Mouse (Mus musculus) MEL (cell line): ENCODE results near the gene Igsf6. TPM values are rescaled to one million over a fixed set of nuclear protein-coding genes. Genes with fewer than 3 reads are reported as not detected.

Source experiments
- DNase-seq: peaks from one replicate; pipeline ENCODE4 v3.0.0; 2011; ENCODE audit warnings: low read depth, low spot score
- H3K27ac ChIP-seq: 2 replicates; pipeline ENCODE4 v1.5.1; 2012; ENCODE audit warnings: low read depth, mild to moderate bottlenecking, control low read depth, low read length, moderate library complexity; ENCODE audit not compliant: control insufficient read depth
- H3K27me3 ChIP-seq, 2 experiments: fragments of 150-350 bp in 1 of 2; sonication (generic) in 1 of 2; 2 replicates each; pipeline ENCODE4 v1.6.1; 2012; ENCODE audit warnings: low read length in 2 of 2, mild to moderate bottlenecking in 2 of 2, improper control_type of control experiment in 1 of 2, moderate library complexity in 1 of 2; ENCODE audit not compliant: insufficient read depth in 2 of 2, control insufficient read depth in 1 of 2
- H3K36me3 ChIP-seq, 2 experiments: 2 replicates each; pipeline ENCODE4 v1.6.1; 2012 to 2014; ENCODE audit warnings: low read length in 2 of 2, improper control_type of control experiment in 1 of 2, inconsistent platforms in 1 of 2, mild to moderate bottlenecking in 1 of 2; ENCODE audit not compliant: insufficient read depth in 2 of 2, control insufficient read depth in 1 of 2
- H3K4me1 ChIP-seq, 2 experiments: fragments of 150-350 bp in 1 of 2; sonication (generic) in 1 of 2; 2 replicates each; pipeline ENCODE4 v1.6.1; 2012; ENCODE audit warnings: low read length in 2 of 2, improper control_type of control experiment in 1 of 2, mild to moderate bottlenecking in 1 of 2; ENCODE audit not compliant: insufficient read depth in 2 of 2, control insufficient read depth in 1 of 2
- H3K4me3 ChIP-seq, 2 experiments: fragments of 150-350 bp in 1 of 2; sonication (generic) in 1 of 2; 2 replicates each; pipeline ENCODE4 v1.5.1; 2012; ENCODE audit warnings: low read depth in 2 of 2, low read length in 2 of 2, mild to moderate bottlenecking in 2 of 2, moderate library complexity in 2 of 2, control low read depth in 1 of 2, improper control_type of control experiment in 1 of 2; ENCODE audit not compliant: control insufficient read depth in 1 of 2, insufficient read depth in 1 of 2
- H3K79me2 ChIP-seq: 2 replicates; pipeline ENCODE4 v1.6.1; 2012; ENCODE audit warnings: mild to moderate bottlenecking, low read length, moderate library complexity; ENCODE audit not compliant: control insufficient read depth, poor library complexity, insufficient read depth
- H3K9ac ChIP-seq: 2 replicates; pipeline ENCODE4 v1.6.1; 2012; ENCODE audit warnings: low read depth, mild to moderate bottlenecking, control low read depth, low read length, moderate library complexity; ENCODE audit not compliant: control insufficient read depth, poor library complexity, severe bottlenecking
- H3K9me3 ChIP-seq: fragments of 150-350 bp; sonication (generic); replicated peaks from 2 replicates; pipeline ENCODE4 v1.6.1; 2012; ENCODE audit warnings: mild to moderate bottlenecking, low read length, improper control_type of control experiment, moderate library complexity; ENCODE audit not compliant: insufficient read depth
- BHLHE40 ChIP-seq: IDR thresholded peaks from 2 replicates; pipeline ENCODE4 v1.6.1; 2012; ENCODE audit warnings: low read depth, mild to moderate bottlenecking, inconsistent platforms, low read length, improper control_type of control experiment, borderline replicate concordance
- CHD1 ChIP-seq: IDR thresholded peaks from 2 replicates; pipeline ENCODE4 v1.6.1; 2012; ENCODE audit warnings: low read depth, mild to moderate bottlenecking, inconsistent platforms, low read length, improper control_type of control experiment
- CHD2 ChIP-seq: IDR thresholded peaks from 2 replicates; pipeline ENCODE4 v1.6.1; 2011; ENCODE audit warnings: low read length, improper control_type of control experiment
- E2F4 ChIP-seq: IDR thresholded peaks from 2 replicates; pipeline ENCODE4 v1.6.1; 2011; ENCODE audit warnings: low read depth, low read length, improper control_type of control experiment, borderline replicate concordance
- ELF1 ChIP-seq: IDR thresholded peaks from 2 replicates; pipeline ENCODE4 v1.6.1; 2014; ENCODE audit warnings: low read depth, mild to moderate bottlenecking, inconsistent platforms, low read length, improper control_type of control experiment, moderate library complexity
- EP300 ChIP-seq, 2 experiments: IDR thresholded peaks; 2 replicates each; pipeline ENCODE4 v1.6.1; 2011; ENCODE audit warnings: improper control_type of control experiment in 2 of 2, low read length in 2 of 2, low read depth in 1 of 2, mild to moderate bottlenecking in 1 of 2
- GATA1 ChIP-seq: IDR thresholded peaks from 2 replicates; pipeline ENCODE4 v1.6.1; 2011; ENCODE audit warnings: low read depth, low read length, improper control_type of control experiment
- JUND ChIP-seq: IDR thresholded peaks from 2 replicates; pipeline ENCODE4 v1.6.1; 2011; ENCODE audit warnings: low read depth, mild to moderate bottlenecking, improper control_type of control experiment, low read length
- KAT2A ChIP-seq: conservative IDR thresholded peaks from 2 replicates; pipeline ENCODE4 v1.6.1; 2012; ENCODE audit warnings: low read depth, low read length, improper control_type of control experiment, inconsistent platforms
- MAFK ChIP-seq: IDR thresholded peaks from 2 replicates; pipeline ENCODE4 v1.6.1; 2011; ENCODE audit warnings: low read depth, mild to moderate bottlenecking, low read length, improper control_type of control experiment, borderline replicate concordance
- MAX ChIP-seq: IDR thresholded peaks from 2 replicates; pipeline ENCODE4 v1.6.1; 2011; ENCODE audit warnings: low read length, improper control_type of control experiment
- MEF2A ChIP-seq: IDR thresholded peaks from 2 replicates; pipeline ENCODE4 v1.6.1; 2014; ENCODE audit warnings: low read depth, mild to moderate bottlenecking, inconsistent platforms, low read length, improper control_type of control experiment; ENCODE audit not compliant: poor library complexity, insufficient replicate concordance, severe bottlenecking; ENCODE audit errors: extremely low read depth
- MXI1 ChIP-seq: IDR thresholded peaks from 2 replicates; pipeline ENCODE4 v1.6.1; 2011; ENCODE audit warnings: mild to moderate bottlenecking, low read depth, low read length, improper control_type of control experiment
- NELFE ChIP-seq: IDR thresholded peaks from 2 replicates; pipeline ENCODE4 v1.6.1; 2011; ENCODE audit warnings: low read depth, low read length, improper control_type of control experiment
- NRF1 ChIP-seq: IDR thresholded peaks from 2 replicates; pipeline ENCODE4 v1.6.1; 2014; ENCODE audit warnings: low read depth, mild to moderate bottlenecking, inconsistent platforms, low read length, improper control_type of control experiment, moderate library complexity; ENCODE audit not compliant: poor library complexity, insufficient read depth, severe bottlenecking
- POLR2AphosphoS2 ChIP-seq: IDR thresholded peaks from 2 replicates; pipeline ENCODE4 v1.6.1; 2011; ENCODE audit warnings: low read length, improper control_type of control experiment
- SIN3A ChIP-seq: IDR thresholded peaks from 2 replicates; pipeline ENCODE4 v1.6.1; 2012; ENCODE audit warnings: low read length, improper control_type of control experiment, inconsistent platforms
- TAL1 ChIP-seq: IDR thresholded peaks from 2 replicates; pipeline ENCODE4 v1.6.1; 2012; ENCODE audit warnings: mild to moderate bottlenecking, inconsistent platforms, low read length, moderate library complexity, mixed read lengths
- TBP ChIP-seq: IDR thresholded peaks from 2 replicates; pipeline ENCODE4 v1.8.0; 2011; ENCODE audit warnings: low read depth, low read length, improper control_type of control experiment
- TCF12 ChIP-seq: IDR thresholded peaks from 2 replicates; pipeline ENCODE4 v1.6.1; 2014; ENCODE audit warnings: low read depth, mild to moderate bottlenecking, inconsistent platforms, low read length, improper control_type of control experiment, moderate library complexity
- USF1 ChIP-seq: IDR thresholded peaks from 2 replicates; pipeline ENCODE4 v1.6.1; 2014; ENCODE audit warnings: low read depth, mild to moderate bottlenecking, inconsistent platforms, low read length, improper control_type of control experiment, moderate library complexity
- USF2 ChIP-seq, 2 experiments: IDR thresholded peaks; 2 replicates each; pipeline ENCODE4 v1.6.1; 2011 to 2012; ENCODE audit warnings: improper control_type of control experiment in 2 of 2, low read length in 2 of 2, borderline replicate concordance in 1 of 2, inconsistent platforms in 1 of 2, low read depth in 1 of 2, mild to moderate bottlenecking in 1 of 2; ENCODE audit not compliant: insufficient read depth in 1 of 2
- ZC3H11A ChIP-seq: IDR thresholded peaks from 2 replicates; pipeline ENCODE4 v1.6.1; 2012; ENCODE audit warnings: low read depth, mild to moderate bottlenecking, inconsistent platforms, low read length, improper control_type of control experiment
- ZKSCAN1 ChIP-seq: IDR thresholded peaks from 2 replicates; pipeline ENCODE4 v1.6.1; 2012; ENCODE audit warnings: low read depth, mild to moderate bottlenecking, inconsistent platforms, low read length, improper control_type of control experiment, moderate library complexity
- ZMIZ1 ChIP-seq: IDR thresholded peaks from 2 replicates; pipeline ENCODE4 v1.6.1; 2012; ENCODE audit warnings: low read depth, mild to moderate bottlenecking, inconsistent platforms, low read length, improper control_type of control experiment, moderate library complexity
- ZNF384 ChIP-seq: IDR thresholded peaks from 2 replicates; pipeline ENCODE4 v1.6.1; 2012; ENCODE audit warnings: low read depth, mild to moderate bottlenecking, inconsistent platforms, low read length, improper control_type of control experiment
- polyA plus RNA-seq, 2 experiments: library from polyadenylated mRNA; stranded (reverse) in 1 of 2; unstranded in 1 of 2; fragments of >175 nt in 1 of 2; fragments of >200 nt in 1 of 2; gene quantifications; 2 replicates each; pipeline versions ENCODE4 v1.2.1 to v1.2.4; 2012; ENCODE audit warnings: low replicate concordance in 2 of 2, low read depth in 1 of 2; ENCODE audit not compliant: insufficient read length in 2 of 2, insufficient read depth in 1 of 2, missing spikeins in 1 of 2
- total RNA-seq: library from RNA; depleted of rRNA; stranded (reverse); fragments of 300-350 nt; gene quantifications from 2 replicates; pipeline ENCODE4 v1.2.3, GENCODE M21; 2012

Igsf6 gene
- total and polyA plus RNA-seq, 3 experiments = 0.08 to 0.42 TPM; not detected in 1

DNA sequence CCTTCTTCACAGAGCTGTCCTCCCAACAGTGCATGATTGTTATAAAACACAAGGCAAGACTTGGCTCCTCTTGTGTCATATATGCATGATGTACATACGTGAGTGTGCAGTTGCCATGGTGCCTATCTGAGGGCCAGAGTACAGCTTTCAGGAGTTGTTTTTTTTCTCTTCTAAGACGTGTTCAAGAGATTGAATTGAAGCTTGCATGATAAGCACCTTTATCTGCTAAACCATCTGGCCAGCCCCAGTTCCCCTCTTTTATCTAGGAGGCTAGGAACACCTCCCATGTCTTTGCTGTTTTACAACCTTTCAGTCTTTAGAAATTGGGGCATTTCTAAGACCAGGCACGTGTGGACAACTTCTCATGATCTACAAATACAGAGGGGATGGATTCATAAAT lies 37.4 kb upstream of the Igsf6 start (continued):
- TF ChIP-seq EP300 (IDR thresholded peaks at IDR 0.05; ENCODE audit: low read depth in 1 of 2, low read length in 2 of 2) (peak; percentile 66 to 75), SIN3A (peak; percentile 31; the same call in 1 of the 2 replicates), CHD1 (no peak), ZKSCAN1 (no peak), POLR2AphosphoS2 (no peak), MEF2A (no peak), ZNF384 (peak; percentile 84), ZMIZ1 (no peak), USF2 (IDR thresholded peaks at IDR 0.05; ENCODE audit: borderline replicate concordance in 1 of 2, insufficient read depth in 1 of 2, low read depth in 1 of 2, low read length in 2 of 2) (no peak), BHLHE40 (peak; percentile 55; the same call in 1 of the 2 replicates), MAX (no peak), TBP (no peak), MAFK (no peak), USF1 (no peak), NELFE (no peak), GATA1 (peak; percentile 81), MXI1 (no peak), JUND (no peak), ELF1 (no peak), TAL1 (peak; percentile 29; the same call in 1 of the 2 replicates), NRF1 (no peak)

GRCm38 (mm10) chr7:121111321-121111720 lies 36.9 kb upstream of the Igsf6 start:
- H3K27me3 ChIP-seq = 0 out of 4 replicates have a peak, but pooled peaks cover 0 to 1% of the 10 kb centered on the region in 2 experiments

More at GRCm38 (mm10) chr7:121111321-121111720, 36.9 kb upstream of the Igsf6 start:
- Histone ChIP-seq H3K36me3 (peaks cover 0 to 7% of the 10 kb centered on the region in 2 experiments; a peak in 2 of 4 replicates), H3K9ac (no peak overlapping the region), H3K27ac (no peak overlapping the region), H3K79me2 (no peaks in the 10 kb centered on the region), H3K4me1 (peaks cover 6 to 7% of the 10 kb centered on the region in 2 experiments), H3K4me3 (no peak overlapping the region), H3K9me3 (no peaks in the 10 kb centered on the region)
- TF ChIP-seq NRF1 (no peak), MXI1 (no peak), TCF12 (no peak), TAL1 (no peak), JUND (no peak), USF2 (IDR thresholded peaks at IDR 0.05; ENCODE audit: borderline replicate concordance in 1 of 2, insufficient read depth in 1 of 2, low read depth in 1 of 2, low read length in 2 of 2) (no peak), CHD2 (no peak), USF1 (no peak), MAX (no peak), ZC3H11A (no peak), E2F4 (no peak), KAT2A (no peak), ZKSCAN1 (no peak), BHLHE40 (no peak), SIN3A (no peak), TBP (no peak)
- DNase-seq = no peak
